Mouse (Mus musculus) naive thymus-derived CD4-positive, alpha-beta T cell, adult 2 months (primary cell): ENCODE data around the gene Hcfc1.
A peak's percentile ranks its signal among the peaks of the same experiment; 100 is the strongest.

Experiments
- DNase-seq: peaks from one replicate; pipeline ENCODE4 v3.0.0-alpha.2; 2011; ENCODE audit warnings: low read depth

The Hcfc1 gene

DNA sequence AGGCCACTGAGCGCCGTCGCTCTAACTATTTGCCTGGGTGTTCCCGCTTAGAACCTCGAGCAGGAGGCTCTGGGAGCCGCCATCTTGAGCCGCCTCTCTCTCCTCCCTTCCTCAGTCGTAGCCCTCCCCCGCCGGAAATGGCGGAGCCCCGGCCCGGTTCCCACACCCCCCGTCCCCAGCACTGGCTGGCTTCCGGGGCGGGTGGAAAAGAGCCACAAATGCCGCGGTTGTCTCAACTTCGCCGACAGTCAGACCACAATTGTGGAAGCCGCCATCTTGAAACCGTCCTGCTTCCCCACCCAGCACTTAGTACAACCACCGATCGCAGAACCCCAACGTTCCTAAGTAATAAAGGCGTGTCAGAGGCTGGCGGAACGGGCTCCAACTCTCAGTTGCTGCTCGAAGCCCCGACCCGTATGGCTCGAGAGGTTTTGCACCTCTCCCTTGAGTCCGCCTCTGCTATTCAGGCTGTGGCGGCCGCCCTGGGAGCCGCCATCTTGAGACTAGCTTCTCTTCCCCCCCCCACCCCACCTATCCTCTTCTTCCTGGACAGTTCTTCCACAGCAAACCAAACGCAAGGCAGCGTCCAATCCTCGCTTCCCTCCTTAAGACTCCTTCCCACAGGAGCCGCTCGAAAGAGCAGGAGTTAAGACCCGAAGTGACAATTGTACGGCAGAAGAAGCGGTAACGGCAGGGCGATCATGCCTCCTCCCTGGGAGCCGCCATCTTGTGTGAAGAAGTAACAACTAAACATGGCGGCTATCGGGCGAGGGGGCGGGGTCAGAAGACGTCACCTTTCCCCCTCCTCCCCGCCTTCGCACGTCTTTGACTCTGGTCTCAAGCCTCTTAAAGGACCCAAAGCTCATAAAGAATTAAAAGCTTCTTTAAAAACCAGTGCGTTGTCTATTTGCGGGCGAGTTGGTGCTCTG is at the start of gene Hcfc1:
Hcfc1 (minus strand) TSS at position 110 of the 929 bp plus-strand sequence.
- DNase-seq, result peak; percentile 92

DNA sequence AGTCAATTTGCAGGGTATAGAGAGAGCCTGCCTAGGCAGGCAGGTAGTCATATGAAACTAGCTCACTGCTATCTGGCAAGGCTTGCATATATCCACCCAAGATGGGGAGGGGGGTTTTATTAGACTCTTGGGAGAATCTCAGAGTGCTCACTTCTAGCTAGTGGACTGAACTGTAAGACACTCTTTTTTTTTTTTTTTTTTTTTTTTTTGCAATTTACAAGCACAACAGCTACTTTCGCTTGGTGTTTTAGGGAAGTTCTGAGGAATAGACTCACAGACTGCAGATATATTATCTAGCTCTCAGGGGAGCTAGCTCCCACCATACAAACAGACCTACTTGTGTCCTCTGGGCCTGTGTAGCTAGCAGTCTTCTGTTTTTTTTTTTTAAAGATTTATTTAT is 48.4 kb upstream of the Hcfc1 start:
- no peak for DNase-seq

DNA sequence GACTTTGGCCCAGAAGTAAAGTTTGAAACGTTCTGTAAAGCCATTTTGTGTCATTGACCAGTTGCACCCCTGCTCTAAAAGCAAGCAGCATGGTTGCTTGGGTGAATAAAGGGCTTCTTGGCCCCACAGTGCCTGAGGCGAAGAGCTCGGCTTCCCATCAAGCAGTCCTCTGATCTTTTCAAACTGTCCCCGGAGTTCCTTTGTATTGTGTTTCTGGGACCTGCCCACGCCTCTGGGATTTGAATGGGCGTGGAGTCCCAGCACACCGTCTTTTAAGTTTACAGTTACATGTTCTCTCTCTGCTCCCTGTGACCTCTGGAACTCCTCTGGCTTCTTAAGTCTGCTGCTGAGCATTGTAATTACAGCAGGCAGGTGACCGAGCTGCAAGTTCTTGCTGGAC is 41.9 kb upstream of the Hcfc1 start:
- no peak for DNase-seq

DNA sequence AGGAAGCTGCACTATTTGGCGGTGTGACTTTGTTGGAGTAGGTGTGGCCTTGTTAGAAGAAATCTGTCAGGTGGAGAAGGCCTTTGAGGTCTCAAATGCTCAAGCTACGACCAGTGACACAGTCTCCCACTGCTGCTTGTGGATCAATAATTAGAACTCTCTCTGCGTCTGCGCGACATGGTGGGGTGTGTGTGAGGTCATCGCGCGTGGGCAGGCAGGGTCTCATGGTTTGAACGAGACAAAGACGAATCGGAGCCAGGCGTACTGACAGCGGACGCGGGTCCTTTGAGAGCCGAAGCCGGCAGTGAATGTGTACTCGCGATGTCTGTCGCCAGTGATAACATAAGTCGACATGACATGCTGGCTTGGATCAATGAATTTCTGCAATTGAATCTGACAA is 40.2 kb upstream of the Hcfc1 start:
- no peak for DNase-seq

DNA sequence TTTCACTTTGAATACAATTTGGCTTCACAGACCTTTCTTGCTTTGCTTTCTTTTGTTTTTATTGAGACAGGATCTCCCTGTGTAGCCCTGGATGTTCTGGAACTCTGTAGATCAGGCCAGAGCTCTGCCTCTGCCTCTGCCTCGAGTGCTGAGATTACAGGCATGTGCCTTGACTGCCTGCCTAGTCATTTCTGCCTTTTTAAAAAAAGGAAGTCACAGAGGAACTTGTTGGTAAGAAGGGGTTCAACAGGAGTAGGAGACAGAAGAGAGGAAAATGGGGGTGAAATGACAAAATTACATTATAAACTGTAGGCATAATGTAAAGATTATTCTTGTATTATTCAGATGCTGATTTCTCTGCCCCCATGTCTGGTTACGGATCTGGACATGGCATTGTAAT is 37.5 kb upstream of the Hcfc1 start:
- no peak for DNase-seq

DNA sequence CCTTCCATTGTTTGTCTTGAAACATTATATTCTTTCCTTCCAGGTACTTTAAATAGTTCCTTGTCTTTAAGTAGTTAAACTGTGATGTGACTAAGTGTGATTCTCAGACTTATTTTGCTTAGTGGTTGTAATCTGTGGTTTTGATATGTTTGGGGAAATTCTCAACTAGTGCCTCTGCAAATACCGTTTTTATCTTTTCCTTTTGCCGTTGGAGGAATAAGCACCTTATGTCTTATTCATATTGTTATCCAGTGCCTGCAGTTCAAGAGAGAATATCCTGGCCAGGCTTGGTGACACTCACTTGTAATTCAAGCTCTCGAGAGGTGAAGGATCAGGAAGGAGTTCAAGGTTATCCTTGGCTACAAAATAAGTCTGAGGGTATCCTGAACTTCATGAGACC is 34.9 kb upstream of the Hcfc1 start:
- DNase-seq, result no peak

DNA sequence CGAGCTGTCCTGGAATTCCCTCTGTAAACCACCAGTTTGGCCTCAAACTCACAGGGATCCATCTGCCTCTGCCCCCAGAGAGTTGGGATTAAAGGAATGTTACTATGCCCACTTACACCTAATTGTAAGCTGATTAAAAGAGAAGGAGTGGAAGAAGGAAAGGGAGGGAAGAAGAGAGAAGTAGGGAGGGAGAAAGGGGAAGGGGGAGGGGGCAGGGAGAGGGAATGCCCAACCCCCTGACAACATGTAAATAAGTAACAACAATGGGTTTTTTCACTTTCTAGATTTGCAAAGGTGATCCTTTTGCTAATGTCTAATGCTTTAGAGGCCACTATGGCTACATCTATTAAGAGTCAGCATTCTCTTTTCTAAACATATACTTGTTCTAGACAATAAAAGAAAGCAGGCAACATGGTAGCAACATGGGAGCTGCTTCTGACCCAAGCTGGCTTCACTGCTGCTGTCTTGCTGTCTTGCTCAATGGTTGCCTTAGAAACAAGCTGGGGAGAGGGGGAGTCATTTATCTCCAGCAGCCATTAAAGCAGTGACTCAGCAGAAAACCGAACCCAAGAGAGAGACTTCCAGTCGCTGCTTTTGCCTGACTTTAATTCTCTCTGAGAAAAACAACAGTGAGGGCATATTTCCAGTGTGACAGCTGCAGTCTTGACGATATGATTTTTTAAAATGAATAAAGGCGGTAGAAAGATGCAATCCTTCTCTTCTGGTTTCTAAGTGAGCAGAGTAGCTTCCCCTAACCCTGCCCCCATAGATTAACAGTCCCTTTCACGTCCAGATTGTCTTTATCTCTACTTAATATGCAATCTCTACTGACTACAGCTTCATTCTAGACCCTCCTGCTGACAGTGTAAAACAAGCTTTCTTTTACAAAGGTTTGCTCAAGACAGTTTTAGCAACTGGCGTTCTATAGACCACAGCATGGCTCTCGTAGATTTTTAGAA is 33.0 kb upstream of the Hcfc1 start:
- DNase-seq, result no peak

DNA sequence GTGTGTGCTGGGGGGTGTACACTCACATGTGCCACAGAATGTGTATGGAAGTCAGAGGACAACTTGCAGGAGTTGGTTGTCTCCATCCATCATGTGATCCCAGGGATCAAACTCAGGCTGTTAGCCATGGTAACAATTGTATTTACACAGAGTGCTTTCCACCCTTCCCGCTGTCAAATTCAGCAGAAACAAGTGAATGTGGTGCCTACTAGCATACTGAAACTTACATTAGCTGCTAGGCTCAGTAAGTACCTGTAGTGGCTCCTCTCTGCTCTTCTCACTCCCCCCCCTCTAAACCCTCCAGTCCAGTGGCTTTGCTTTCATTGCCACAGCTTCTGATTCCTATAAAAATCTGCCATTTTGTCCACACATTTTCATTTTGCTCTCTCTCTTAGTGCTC is 11.6 kb upstream of the Hcfc1 start:
- DNase-seq, result no peak

DNA sequence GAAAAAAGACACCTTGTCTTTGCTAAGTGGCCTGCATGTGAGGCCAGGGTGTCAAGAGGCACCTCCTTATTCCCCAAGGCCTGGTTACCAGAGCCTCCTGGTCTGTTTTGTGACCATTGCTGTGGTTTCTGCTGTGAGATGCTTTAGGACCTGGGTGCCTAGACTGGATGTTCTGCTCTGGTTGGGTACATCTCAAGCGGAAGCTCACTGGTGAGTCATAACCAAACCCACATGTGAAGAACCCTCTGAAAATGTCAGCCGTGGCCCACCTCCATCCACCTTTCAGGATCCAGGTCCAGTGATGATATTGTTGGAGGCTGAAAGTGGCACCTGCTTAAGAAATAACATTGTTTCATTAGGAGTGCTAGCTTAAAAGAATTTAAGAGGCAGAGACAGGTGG is 10.1 kb upstream of the Hcfc1 start:
- no peak for DNase-seq

DNA sequence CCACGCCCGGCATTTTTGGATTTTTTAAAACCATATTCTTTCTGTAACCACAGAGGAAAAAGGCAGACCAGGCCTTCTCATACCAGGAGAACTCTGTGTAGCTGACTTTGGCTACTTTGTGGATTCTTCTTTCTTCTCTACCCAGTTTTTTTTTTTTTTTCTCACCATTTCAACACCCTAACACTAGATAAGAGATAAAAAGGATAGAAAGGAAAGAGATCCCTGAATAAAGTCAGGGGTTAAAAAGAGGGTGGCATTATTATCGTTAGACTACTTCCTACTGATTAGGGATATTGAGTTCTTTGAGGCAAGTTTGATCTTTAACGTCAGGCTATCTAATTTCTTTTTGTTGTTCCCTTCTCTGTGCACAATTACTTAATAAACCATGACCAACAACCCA is 6.6 kb upstream of the Hcfc1 start:
- DNase-seq, result no peak

DNA sequence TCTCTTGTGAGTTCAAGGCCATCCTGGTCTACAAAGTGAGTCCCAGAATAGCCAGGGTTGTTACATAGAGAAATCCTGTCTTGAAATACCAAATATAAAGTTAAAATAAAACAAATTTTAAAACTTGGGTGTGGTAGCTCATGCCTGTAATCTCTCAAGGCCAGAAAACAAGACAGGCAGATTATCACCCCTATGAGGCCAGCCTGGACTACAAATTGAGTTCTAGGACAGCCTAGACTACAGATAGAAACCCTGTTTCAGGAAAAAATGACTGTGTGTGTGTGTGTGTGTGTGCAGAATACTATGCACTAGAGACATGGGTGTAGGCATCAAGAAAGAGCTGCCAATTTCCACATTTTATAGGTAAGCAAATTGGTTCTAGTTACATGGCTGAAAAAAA is 4.6 kb upstream of the Hcfc1 start:
- no peak for DNase-seq

DNA sequence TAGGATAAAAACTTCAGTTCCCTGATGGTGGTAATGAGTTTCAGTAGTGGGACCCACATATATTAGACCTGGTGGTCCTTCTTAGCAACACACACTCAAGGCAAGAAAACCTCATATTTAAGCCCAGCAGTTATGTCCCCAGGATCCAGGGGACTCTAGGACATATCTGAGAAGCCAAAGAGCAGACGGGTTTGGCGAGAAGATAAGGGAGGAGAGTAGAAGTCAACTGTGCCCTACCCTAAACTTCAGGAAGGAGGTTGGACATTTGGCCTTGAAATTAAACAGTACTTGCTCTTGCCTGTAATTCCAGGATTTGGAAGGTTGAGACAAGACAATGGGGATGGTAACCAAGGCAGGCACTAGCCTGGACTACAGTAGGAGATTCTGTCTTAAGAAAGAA is 3.6 kb upstream of the Hcfc1 start:
- DNase-seq, result no peak

DNA sequence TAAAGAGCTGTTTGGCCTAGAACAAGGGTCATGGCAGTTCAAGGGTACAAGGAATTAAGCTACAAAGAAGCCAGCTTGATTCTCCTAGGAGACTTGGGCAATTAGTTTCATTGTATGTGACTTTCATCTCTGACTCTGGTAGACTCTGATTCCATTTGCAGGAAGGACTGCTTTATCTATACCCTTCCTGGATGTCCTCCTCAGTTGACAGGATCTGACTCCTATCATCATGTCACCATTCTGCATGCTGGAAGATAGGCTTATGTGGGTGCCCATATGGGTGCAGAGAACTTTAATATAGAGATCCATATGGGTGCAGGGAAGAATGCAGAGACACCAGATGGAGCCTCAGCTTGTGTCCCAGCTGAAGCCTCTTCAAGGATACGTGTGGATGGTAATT is 3.0 kb upstream of the Hcfc1 start:
- DNase-seq, result no peak

DNA sequence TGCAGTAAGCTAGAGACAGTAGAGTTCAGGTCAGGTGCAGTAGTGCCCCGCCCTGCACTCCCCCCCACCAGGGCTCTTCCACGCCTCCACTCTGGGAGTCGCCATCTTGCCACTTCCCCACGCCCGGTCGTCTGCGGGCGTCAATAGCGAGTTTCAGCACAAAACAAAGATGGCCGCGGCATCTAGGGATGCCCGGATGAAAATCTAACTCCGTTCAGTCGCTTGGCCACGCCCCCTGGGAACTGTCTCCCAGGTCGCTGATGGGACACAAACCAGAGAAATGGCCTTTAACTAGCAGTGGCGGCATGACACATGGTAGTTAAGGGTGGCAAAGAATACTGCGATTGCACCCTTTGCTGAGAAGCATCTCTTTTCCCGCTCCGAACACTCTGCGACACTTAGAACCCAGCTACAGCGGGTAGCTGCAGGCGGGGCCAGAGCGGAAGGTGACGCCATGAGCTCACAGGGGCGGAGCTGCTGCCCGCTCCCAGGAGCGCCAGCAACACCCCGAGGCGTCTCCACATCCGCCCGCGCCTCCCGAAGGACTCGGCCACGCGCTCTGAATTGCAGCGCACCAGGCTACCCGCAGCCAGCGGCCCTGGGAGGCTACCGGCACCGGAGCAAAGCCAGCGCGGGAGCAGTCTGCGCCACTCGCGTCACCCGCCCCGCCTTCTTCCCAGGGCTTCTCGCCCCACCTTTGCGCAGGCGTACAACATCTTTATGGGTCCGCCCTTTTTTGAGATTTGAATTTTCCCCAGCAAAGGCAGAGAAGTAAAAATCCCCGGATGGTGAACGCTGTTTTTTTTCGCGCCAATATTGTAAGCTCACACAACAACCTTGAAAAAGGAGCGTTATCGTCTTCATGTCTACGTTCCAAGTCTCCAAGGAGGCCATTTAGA is 1.3 kb upstream of the Hcfc1 start:
- peak; percentile 93 for DNase-seq

DNA sequence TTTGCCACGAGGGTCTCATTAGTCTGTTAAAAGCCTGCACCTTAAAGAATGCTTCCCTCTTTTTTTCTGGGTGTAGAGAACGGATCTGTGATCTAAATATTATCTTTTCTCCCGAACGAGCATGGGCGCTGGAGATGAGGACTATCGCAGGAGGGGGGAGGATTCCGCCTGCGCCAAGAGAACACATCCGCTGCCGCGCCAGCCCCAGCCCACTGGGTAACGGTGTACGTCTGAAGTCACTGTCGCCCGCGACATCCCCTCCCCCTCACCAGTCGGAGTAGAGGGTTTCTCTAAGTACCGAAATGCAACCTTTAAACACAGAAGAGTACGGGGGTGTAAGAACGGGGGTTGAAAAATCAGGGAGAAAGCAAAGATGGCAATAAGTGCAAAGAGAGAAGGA is 850 bp downstream of the Hcfc1 start:
- peak; percentile 77 for DNase-seq

DNA sequence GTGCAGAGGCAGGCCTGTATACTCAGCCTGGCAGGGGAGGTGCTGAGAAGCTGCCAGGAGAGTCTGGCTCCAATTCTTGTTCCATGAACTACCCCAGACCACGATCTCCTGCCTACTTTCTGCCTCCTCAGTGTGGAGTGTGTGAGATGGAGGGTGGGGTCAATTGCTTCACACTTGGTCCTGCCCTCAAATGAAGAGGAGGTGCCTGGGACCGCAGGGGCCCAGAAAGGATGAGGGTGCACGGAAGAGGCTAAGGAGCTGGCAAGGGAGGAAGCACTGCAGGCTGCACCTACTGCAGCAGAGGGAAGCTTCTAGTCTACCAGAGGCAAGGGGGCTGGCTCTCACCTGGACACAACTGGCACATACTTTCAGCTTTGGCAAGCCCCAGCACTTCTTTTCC is 1.8 kb downstream of the Hcfc1 start:
- peak; percentile 47 for DNase-seq

DNA sequence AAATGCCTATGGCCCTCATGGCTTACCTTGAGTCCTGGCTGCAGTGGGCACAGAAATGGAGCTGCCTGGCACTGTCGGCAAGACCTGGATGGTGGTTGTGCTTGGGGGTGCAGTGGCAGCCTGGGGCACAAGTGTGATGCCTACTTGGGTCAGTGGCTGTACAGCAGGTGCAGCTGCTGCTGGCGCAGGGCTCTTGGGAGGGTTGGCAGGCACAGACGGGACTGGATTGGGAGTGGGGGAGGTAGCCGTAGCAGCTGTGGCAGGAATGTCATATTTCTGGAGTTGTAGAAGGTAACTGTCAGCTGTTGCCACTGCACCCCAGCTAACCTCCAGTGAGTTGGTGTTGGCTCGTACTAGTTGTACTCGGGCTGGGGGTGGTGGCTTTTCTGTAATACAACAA is 11.2 kb downstream of the Hcfc1 start:
- no peak for DNase-seq

DNA sequence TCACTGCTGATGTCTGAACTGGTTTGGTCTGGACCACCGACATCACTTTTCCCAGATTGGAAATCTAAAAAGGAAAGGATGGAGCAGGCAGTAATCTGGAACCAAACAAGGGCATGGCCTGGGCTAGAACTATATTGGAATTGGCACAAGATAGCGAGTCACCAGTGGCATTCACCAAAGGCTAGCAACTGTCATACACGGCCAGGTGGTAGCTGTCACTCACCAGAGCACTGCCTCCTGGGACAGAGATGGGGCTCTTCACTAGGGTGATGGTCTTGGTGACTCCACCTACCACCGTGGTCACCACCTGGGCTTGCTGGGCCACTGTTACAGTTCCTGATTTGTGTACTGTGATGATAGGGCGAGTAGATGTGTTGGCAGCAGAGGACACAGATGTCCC is 13.6 kb downstream of the Hcfc1 start:
- no peak for DNase-seq

DNA sequence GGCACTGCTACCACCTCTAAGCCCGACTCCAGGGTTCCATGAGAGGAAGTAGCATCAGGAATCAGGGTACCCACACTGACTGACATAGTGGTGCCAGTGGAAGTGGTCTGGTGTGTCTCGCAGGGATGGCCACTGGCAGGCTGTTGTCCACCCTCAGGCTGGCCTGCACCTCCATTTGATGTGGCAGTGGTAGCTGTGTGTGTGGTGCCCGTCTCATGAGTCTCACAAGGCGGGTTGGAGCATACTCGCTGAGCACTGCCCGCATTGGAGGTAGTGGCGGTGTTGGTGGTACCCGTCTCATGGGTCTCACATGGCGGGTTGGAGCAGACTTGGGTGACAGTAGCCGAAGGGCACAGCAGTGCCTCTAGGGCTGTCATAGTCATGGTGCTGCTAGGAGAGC is 16.8 kb downstream of the Hcfc1 start:
- no peak for DNase-seq

DNA sequence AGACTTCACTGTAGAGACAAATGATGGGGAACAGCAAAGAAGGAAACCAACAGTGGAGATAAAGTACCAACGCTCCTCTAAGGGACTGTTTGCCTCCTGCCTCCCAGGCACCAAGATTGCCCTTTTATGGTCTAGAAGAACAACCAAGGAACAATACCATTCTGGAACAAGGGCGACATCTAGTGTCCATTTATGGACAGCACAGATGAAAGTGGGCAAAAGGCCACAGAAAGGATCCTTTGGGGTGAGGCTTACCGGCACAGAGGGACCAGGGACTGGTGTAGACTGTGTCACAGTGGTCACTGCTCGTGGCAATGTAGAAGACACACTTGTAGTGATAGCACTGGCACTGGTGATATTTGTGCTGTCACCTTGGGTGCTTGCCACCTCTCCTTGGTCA is 17.5 kb downstream of the Hcfc1 start:
- DNase-seq, result peak; percentile 84

DNA sequence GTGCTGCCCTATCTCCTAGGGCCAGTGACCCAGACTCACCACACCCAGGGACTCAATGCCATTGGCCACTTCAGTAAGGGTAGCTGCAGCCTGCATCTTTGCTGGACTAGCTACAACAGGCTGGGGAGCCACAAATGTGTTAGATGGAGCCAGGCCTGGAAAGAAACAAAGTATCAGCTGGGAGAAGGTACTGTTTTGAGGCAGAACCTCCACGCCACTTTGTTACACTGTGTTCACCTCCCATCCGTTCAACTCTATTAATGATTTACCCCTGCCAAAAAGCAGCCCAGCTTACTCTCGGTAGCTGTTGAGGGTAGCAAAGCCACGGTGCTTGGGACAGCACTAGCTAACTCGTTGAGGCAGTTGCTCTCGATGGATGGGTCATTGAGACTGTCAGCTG is 19.3 kb downstream of the Hcfc1 start:
- no peak for DNase-seq

DNA sequence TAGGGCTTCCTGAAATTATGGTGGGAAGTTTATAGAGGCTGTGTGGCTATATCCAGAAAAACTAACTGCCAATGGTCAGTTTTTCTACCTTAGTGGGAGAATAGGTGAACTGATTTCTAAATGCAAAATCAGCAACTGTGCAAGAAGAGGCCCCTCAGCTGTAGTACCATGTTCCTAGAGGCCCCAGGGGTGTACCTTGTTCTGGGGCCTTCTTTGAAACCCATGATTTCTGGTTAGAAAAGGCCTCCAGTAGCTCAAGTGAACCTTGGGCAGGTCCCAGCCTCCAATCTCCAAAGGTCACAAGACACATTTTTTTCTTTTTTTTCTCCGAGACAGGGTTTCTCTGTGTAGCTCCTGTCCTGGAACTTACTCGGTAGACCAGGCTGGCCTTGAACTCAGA is 23.9 kb downstream of the Hcfc1 start:
- no peak for DNase-seq
